Mouse (Mus musculus) kidney, postnatal 25 days (tissue): ENCODE results near the gene Itgb8.

Experiments used
- DNase-seq, 2 experiments: peaks; one replicate each; pipeline ENCODE4 v3.0.0; 2021; ENCODE audit warnings: mixed read lengths in 2 of 2

Gene Itgb8

DNA sequence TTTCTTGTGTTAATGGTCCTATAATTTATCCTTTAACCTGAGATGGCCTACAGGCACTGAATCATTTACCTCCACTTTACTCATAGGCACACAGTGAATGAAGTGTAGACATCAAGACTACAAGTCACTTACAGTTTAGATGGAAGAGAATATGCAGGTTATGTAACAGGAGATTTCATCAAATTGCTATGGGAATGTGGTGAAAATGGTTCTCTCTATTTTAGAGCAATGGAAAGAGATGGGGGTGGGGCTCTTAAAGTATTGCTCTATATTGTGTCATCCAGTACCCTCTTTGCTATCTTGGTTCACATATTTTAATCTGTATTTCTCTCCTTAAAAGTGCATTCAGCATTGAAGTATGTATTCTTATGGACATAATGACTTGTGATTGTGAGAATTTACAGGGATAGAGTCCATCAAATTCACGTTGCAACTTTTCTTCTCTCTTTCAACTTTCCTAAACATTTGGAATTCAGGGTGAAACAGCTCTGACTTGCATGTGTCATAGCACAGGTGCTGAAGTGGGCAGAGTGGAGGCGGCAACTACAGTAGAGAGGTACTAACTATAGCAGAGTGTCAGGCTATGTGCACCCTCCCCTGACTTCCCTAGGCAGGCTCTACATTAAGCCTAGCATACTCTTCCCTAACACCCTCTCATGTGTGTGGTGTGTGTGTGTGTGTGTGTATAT, 29.1 kb downstream of the Itgb8 start:
- DNase-seq, result no peak

DNA sequence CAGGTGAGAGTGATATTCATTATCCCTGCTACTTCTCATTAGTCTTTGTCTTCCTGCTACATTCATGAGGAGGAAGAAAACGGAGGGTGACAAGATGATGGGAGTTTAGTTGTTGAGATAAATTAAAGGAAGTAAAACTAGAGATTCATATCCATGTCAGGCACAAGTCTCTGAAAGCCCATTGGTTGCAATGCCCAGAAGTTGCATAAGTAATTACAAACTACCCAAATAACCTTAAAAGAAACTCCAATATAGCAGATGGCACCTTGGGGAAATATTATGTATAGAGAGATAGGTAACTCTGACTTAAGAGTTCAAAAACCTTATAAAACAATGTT, 31.2 kb downstream of the Itgb8 start:
- DNase-seq, result no peak

DNA sequence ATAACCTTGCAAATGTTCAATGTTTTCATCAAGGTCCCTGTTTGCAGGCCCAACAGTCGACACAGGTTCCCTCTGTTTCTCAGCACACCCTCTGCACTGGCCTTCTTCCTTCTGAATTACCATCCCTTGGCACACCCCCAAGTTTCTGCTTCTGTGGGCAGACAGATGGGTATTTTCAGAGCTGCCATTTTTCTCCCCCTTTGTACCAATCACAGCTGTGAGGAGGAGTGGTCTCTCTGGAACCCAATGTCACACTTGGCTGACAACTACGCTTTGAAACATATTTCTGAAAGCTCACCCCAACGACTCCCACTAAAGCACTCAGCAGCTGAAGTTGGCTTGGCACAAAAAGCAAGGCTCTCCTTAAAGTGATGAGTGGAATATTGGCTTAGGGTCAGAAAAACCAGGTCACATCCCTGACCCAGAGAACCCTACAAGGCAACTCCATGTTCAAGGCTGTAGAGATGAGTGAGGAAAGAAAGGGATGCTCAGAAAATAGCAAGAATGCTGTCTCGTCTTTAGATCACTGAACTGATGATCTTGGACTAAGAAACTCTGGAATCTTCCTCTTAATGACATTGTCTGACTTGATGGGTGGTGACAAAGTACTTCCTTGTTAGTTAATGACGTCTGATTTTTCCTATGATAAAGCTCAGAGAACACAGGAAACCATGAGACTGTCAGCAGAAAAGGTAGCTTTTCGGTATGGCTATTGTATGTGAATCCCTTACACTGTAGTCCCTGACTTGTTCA, 31.7 kb downstream of the Itgb8 start:
- DNase-seq, result peak; percentile 22 to 30

DNA sequence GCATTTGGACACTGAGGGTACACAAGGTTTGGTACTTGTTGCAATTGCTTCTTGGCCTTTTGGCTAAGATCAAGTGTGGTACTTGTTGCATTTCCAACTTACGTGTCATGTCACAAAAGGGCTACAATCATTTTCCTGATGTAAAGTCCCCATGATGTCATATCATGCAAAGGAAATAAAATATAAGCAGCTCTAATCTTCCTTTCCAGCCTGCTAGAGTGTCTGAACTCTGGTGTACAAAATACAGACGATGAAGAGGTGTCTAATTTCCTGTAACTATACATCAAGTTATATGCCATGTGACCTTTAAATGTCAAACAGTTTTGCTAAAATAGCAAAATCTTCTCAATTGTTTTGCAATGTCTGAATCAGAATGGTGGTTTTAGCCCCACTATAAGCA, 34.2 kb downstream of the Itgb8 start:
- no peak for DNase-seq

DNA sequence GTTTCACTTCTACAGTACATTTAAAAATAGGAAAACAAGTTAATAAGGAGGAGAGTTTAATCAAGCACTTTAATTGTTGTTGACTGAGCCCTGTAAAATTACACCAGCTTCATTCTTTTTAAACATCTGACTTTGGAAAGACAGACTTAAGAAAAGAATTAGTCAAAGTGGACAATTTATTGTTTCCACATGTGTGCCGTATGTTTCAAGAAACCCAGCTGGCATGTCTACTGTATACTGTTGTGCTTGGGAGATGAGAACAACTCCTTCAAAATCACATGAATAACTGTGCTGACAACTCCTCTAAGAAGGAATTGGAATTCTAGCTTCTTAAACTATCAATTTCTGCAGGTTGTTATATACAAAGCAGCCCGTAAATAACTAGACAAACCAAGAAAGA, 35.8 kb downstream of the Itgb8 start:
- DNase-seq, result no peak

DNA sequence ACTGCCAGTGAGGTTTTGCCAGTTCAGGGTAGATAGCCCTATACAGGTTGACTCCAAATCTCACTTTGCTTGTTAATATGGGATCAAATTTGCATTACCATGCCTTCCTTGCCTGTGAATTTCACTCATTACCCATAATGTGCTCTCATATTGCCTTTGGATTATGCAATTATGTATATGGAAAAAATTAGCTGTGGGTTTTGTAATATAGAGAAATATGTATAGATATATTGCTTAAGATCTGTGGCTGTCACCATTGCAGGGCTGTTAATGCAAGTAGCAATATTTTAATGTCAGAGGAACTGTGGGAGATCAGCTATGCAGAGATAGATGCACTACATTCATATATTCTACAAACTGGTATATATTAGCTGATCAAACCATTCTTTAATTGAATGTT, 43.5 kb downstream of the Itgb8 start:
- no peak for DNase-seq

DNA sequence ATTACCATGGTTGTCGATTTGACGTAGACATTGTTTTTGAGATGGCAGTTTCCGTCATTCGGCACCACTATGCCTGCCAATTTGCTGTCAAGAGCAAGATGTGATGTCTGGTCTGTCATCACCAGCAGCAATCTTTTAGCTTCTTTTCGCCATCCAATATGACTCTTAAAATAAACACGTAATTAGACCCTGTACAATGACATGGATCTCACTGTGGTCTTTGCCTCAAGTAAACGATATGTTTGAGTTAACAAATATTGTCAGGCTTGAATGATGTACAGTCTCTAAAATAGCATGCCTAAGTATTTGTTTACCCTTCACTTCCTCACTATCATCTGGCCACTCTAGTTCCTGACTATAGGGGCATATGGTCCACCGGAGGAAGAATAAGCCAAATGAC, 48.8 kb downstream of the Itgb8 start:
- DNase-seq, result no peak

DNA sequence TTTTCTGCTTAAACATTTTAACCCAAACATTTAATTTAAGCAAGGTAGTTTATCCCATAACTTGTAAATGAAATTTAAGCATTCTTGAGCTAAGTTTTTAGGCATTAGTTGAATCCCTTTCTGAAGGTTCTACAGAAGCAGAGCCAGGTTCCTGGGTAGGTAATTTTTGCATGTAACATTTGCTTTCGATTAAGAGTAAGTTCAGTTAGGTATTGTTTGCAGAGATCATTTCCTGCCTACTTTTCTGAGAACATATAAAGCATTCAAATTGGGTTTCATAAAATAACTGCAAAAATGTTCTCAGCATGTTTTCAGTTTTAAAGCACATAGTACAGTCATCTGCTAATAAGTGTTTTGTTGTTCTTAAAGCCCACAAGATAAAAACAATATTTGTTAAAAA, 53.2 kb downstream of the Itgb8 start:
- no peak for DNase-seq

DNA sequence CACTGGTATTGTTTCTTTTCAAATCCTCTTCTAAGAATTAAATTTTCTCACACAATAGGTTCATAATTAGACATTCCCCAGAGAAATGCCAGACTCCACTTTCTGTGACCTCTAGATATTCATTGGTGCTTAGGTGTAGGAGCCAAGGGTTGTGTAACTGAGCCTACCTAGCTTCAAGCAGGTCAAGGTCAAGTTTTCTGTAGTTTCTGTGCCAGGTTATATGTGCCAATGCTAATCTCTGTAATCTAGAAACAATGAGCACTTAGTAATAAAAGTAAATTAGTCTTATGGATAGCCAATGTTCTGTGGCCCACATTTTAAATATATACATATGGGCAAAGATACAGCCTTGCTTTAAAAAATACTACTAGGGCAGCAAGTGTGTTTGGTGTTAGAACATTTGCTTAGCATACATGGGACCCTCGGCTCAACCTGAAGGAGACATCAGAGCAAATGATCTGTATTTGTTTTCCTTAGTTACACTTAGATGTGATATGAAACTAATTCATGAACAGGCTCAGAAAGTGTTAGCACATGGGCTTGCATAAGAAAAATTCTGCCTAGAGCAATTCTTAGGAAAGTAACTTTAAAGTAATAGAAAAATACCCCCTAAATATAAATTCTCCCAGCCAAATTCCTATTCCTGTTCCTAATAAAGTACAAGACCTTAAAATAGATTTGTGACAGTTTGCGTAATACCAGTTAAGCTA, 56.2 kb downstream of the Itgb8 start:
- no peak for DNase-seq

DNA sequence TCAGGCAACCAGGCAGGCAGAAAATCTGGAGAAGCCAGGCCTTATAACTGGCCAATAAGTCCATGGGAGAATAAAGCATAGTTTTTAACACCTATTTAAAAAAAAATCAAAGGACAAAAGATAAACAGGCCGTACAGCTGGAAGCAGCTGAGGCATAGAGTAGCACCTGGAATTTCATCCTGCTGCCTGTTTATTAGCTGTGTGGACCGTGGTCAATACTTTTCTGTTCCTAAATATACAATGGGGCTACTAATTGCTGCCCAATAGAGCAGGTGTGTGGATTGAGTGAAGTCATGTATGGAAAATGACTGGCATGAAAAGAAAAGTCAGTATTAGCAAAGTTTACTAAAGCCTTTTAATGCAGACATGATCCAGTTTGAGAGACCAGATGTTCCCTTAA, 62.6 kb downstream of the Itgb8 start:
- DNase-seq, result no peak

DNA sequence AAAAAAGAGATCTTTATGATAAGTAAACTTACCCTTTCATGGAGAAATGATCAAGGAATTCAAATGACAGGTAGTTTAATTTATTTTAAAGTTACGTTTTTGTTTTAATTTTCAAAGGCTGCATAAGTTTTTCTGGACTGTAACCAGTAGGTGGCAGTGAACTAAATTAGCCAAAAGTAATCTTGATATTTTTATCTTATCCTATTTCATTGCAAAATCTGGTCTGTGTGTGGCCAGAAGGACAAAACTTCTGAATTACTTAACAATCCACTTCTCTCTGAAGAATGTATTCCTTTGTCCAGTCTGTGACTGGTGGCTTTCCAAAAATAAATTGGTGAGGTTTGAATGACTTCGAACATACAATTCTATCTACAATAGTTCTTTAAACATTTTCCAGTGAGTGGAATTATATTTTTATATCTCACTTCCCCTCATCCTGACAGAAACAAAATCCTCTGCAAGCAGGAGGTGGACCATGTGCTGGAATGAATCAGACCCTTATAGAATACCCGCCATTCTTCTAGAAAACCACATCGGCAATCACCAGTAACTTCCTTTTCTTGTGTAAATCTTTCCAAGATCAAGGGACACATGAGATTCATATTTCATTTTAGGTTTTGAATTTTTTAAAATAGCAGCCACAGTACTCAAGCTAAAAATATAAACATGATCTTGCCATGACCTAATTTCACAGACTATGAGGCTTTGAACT, 68.6 kb downstream of the Itgb8 start:
- no peak for DNase-seq

DNA sequence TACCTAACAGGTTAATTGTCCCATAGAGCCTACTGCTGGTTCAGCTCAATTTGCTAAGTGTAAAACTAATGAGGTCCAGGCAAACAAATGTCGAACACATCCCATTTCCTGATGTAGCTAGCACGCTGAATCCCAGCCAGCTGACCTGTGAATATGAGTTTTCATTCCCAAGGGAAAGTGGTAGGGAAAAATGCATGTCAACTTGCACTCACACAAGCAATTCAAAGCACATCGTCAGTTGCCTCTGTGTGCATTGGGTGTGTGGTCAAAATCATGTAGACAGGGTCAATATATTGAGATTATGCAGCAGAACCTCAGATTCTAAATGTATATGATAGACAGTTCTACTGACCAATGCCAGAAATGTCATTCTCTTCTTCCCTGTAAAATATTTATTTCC, 69.5 kb downstream of the Itgb8 start:
- DNase-seq, result peak in 1 of 2 experiments; percentile 21

DNA sequence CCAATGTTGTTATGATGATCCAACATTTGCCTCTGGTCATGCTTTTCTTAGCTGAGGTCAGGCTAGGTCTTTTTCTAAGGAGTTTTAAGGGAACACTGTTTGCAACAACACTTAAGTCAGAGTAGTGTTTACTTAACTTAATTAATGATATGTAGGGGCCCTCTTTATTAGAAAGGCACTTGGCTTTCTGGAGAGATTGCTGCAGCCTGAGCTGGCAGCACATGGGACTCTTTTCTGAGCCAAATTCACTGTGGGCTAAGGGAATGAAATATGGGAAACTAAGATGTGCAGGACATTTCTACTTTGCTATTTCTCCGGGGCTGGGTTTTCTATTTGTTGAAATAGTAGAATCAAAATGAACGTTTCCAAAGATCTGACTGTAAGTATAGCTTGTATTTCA, 73.5 kb downstream of the Itgb8 start:
- DNase-seq, result peak in 1 of 2 experiments; percentile 39

DNA sequence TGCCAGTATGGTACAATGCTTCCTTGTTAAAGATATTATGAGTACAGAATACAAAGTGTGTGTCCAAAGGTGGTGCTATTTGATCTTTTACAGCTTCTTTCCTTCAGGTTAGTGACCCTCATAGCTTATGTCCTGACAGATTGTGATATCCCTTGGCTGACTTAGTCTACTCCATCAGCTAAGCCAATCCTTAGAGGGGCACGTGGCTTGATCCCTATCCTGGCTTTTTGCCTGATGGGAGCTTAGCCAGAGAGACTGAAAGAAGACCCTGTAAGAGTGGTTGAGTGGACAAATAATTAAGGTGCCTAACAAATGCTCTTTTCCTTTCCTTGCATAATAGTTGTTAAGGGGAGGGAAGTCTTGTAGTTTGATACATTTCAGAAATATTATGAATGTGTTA, 73.9 kb downstream of the Itgb8 start:
- peak in 1 of 2 experiments; percentile 32 for DNase-seq

DNA sequence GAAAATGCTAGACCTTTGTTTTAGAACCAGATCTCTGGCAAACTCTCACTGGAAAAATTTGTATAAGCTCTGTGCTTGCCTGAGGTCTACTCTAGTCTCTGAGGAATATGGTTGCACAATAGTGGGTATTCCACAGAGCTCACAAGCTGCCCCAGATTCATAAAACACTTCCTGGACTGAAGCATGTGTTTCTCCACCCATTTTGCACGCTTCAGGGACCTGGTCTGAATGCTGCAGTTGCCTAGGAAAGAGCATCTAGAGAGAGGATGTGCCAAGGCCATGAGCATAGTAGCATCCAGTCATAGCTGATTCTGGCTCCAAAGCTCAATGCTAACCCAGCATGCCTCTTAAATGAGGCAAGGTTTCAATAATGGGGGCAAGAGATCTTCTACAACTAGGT, 74.4 kb downstream of the Itgb8 start:
- DNase-seq, result peak; percentile 21 to 55

DNA sequence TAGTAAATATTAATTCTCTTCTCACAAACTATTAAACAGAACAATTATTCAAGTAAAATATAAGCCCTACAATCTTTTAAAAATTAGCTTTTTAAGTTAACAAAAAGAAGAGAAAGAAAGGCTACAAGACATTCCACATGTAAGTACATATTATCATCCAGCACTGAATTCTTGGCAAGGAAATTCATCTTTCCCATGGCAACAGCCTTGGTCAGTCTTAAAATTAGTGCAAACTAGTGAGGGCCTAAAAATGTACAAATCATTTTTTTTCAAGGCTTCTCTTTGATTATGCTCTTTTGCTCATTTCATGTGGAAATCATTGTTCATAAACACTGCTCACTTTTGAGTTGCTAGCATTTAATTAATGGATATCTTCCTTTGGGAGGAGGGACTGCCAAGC, 77.8 kb downstream of the Itgb8 start:
- no peak for DNase-seq

DNA sequence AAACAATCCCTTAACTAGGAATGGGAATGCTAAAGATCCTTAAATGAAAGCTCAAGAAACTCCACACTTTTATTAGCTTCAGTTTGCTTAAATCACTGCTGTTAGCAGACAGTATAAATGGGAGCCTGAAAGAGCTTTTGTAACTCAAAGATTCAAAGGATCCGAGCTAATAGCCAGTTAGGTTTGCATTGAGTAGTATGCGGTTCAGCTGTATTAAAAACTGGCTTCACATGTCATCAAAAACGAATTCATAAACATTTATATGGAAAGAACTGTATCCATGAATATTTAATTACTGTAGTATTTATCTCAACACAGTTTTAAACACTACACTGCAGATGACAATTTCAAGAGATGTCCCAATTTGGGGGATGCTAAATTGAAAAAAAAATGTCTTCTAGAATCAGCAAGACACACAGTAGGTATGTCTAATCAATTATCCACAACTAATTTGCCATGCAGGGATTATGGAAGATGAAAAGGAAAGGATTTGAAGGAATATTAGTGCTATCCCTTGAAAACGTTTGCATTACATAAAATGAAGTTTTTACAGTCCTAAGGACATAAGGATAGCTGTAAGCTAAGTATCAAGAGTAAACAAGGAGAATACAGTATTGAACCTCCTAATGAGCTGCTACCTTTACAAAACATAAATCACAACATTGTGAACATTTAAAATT, 79.2 kb downstream of the Itgb8 start:
- no peak for DNase-seq

DNA sequence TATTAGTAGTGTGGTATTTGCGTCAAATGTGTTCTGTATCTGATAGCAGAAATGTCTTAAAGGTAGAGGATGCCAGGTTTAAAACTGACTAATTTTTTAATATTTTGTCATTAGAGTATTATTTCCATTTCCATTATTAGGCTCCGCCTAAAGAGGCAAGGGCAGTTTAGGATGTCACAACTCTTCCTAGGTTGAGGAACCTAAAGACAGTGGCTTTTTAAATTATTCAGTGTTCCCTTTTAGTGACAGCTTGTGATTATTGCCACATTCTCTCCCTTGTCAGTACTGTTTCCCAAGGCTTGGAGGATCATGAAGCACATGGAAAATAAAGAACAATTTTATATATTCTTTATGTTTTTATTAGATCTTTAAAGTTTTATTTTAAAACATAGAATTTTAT, 80.9 kb downstream of the Itgb8 start:
- no peak for DNase-seq

DNA sequence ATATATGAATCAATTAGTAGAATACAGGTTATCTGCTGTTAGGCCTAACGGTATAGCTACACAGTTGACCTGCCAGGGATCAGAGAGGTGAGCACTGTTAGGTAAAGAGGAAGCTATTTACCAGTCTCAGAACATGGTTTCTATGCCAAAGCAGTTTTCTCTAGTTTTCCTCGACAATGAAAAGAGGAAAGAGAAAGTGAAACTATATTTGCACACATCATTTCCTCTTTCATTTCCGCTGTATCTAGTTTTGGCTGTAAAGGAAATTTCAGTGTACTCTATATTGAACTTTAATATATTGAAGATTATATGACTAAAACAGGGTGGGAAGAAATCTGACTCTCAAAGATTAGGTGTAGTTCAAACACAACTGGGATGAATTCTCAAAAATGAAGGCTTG, 81.5 kb downstream of the Itgb8 start:
- DNase-seq, result no peak

DNA sequence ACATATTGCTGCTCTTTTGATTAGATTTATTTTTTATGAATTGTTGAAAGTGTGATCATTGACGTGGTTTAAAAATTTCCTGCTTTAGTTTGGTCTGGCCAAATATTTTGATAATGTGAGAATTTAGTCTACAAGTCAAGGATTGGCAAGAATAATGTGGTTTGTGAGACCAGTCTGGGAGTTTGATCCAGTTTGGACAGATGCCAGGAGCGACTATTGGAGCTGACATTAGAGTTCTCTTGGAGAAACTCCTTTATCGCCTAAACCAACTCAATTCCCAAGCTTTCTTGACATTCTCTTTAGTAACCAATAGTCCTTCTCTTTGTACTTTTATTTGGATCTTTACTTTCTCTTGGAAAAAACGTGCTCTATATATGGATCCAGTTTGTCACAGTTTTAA, 83.0 kb downstream of the Itgb8 start:
- peak in 1 of 2 experiments; percentile 27 for DNase-seq

DNA sequence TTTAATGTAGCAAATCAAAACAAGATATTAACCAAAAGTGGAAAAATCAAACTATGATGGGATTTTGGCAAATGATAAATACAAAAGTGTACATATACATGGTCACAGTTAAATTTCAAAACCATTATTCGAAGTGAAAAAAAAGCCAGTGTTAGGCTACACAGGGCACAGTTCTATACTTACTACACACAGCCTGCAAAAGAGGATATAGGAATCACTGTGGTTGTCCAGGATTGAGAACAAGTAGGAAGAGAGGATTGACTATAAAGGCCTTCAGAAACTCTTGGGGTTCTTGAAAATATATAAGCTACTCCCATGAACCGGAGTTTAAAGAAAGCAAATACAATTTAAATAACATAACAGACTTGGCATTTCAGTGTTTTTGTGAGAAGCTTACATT, 87.6 kb downstream of the Itgb8 start:
- DNase-seq, result no peak

DNA sequence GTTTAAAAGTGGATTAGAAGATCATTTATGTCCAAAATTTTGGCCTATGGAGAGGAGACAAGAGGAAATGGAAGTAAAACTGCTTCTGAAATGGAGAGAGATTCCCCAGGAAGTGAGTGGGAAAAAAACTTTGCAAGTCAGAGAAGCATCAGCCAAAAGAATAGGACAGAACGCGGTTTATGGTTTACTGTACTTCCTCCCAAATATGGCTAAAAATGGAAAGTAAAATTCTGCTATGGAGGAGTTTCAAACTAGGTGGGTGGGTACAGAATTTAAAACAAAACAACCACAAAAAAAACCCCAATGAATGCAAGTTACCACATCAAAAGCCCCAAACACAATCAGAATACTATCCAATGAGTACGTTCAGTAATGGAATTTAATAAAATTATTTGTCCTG, 90.8 kb downstream of the Itgb8 start:
- DNase-seq, result no peak

DNA sequence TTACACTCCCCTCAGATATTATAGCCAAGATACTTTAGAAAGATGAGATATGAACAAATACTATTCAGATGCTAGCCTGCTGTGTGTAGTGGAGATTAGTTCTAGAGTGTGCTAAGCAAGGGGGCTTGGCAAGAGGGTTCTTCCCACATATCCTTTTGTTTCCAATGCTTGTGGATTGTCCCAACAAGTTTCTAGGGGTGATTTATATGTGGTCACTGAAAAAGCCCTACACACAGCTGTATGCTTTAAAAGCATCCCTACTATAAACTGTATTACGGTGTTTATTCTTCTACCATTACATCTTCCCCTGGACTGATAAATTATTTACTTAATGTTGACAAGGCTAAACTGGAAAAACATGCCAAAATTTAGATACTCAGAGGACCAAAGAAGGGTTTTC, 92.6 kb downstream of the Itgb8 start:
- no peak for DNase-seq
